Mouse (Mus musculus) macrophage (primary cell): Measurements from ENCODE around the gene Med21. TPM values are rescaled to one million over a fixed set of nuclear protein-coding genes. Genes with fewer than 3 reads are reported as not detected.

Experiments used
- H3K27ac ChIP-seq: fragments of 350-480 bp; formaldehyde crosslinking; 2 replicates; pipeline ENCODE4 v1.9.0; 2021
- H3K36me3 ChIP-seq: fragments of 350-480 bp; formaldehyde crosslinking; 2 replicates; pipeline ENCODE4 v1.9.0; 2021; ENCODE audit errors: inconsistent target
- H3K4me3 ChIP-seq: fragments of 350-480 bp; formaldehyde crosslinking; 2 replicates; pipeline ENCODE4 v1.9.0; 2021; ENCODE audit errors: inconsistent target
- H3K79me2 ChIP-seq: fragments of 350-480 bp; formaldehyde crosslinking; 2 replicates; pipeline ENCODE4 v1.9.0; 2021; ENCODE audit errors: inconsistent target
- WGBS: methylation state at CpG from one replicate; pipeline ENCODE4 v1.1.7; 2026; ENCODE audit warnings: inconsistent platforms; ENCODE audit not compliant: missing documents; 5-methylcytosine and 5-hydroxymethylcytosine counted together
- polyA plus RNA-seq: library from polyadenylated mRNA; stranded (reverse); fragments of 250-400 nt; gene quantifications from 3 replicates; pipeline ENCODE4 v1.2.4, GENCODE M21; 2018; ENCODE audit warnings: inconsistent platforms

Med21 gene
- polyA plus RNA-seq, 1 experiment from 2014 or later, result 35.8 TPM

- no peak overlapping the region for H3K4me3 ChIP-seq
- WGBS, result 92% methylated on average over 4 of the region's 4 CpGs
- no peak overlapping the region for H3K27ac ChIP-seq
- no peaks in the 10 kb centered on the region for H3K79me2 ChIP-seq
- H3K36me3 ChIP-seq, result no peaks in the 10 kb centered on the region
These were observed 41.5 kb downstream of the Med21 start for GRCm38 (mm10) chr6:146683881-146684280.

GRCm38 (mm10) chr6:146685781-146686308 is 43.5 kb downstream of the Med21 start:
- H3K4me3 ChIP-seq, result no peak overlapping the region

GRCm38 (mm10) chr6:146686463-146687196 is 44.3 kb downstream of the Med21 start:
- Histone ChIP-seq H3K79me2 (no peaks in the 10 kb centered on the region), H3K4me3 (no peak overlapping the region), H3K27ac (no peak overlapping the region), H3K36me3 (no peaks in the 10 kb centered on the region)
- 47% methylated on average over 5 of the region's 5 CpGs for WGBS

More at GRCm38 (mm10) chr6:146685781-146686308, 43.5 kb downstream of the Med21 start:
- WGBS, result 82% methylated on average over 17 of the region's 17 CpGs
- Histone ChIP-seq H3K79me2 (no peaks in the 10 kb centered on the region), H3K27ac (no peak overlapping the region), H3K36me3 (no peaks in the 10 kb centered on the region)

- WGBS, result 93% methylated on average over 7 of the region's 7 CpGs
- no peaks in the 10 kb centered on the region for H3K79me2 ChIP-seq
- H3K4me3 ChIP-seq, result no peak overlapping the region
- H3K36me3 ChIP-seq, result no peaks in the 10 kb centered on the region
- no peak overlapping the region for H3K27ac ChIP-seq
These were observed 45.7 kb downstream of the Med21 start for GRCm38 (mm10) chr6:146688010-146688409.

- WGBS, result 93% methylated on average over 5 of the region's 5 CpGs
- Histone ChIP-seq H3K4me3 (no peak overlapping the region), H3K27ac (no peak overlapping the region), H3K36me3 (no peaks in the 10 kb centered on the region), H3K79me2 (no peaks in the 10 kb centered on the region)
These were observed 46.5 kb downstream of the Med21 start for GRCm38 (mm10) chr6:146688861-146689260.

GRCm38 (mm10) chr6:146697767-146698166 is 55.4 kb downstream of the Med21 start:
- H3K4me3 ChIP-seq, result no peak overlapping the region
- WGBS, result 74% methylated on average over 5 of the region's 5 CpGs
- H3K79me2 ChIP-seq, result no peaks in the 10 kb centered on the region
- H3K36me3 ChIP-seq, result no peaks in the 10 kb centered on the region
- H3K27ac ChIP-seq, result no peak overlapping the region

- no peak overlapping the region for H3K4me3 ChIP-seq
- no peaks in the 10 kb centered on the region for H3K79me2 ChIP-seq
- no peak overlapping the region for H3K27ac ChIP-seq
- WGBS, result 88% methylated on average over 4 of the region's 4 CpGs
- no peaks in the 10 kb centered on the region for H3K36me3 ChIP-seq
These were observed 56.0 kb downstream of the Med21 start for GRCm38 (mm10) chr6:146698376-146698775.

Other genes with a start within 250 kb of the Med21 start
- 6.3 to 8.3 TPM (median 8.2 TPM) in 3 replicates for gene Itpr2, start 140.3 kb upstream of the Med21 start, polyA plus RNA-seq
- gene Fgfr1op2, start 65.3 kb upstream of the Med21 start, polyA plus RNA-seq, result 81.7 to 146 TPM (median 81.9 TPM) in 3 replicates
- 15.9 to 48.3 TPM (median 18.5 TPM) in 3 replicates for gene Ints13, start 64.7 kb upstream of the Med21 start, polyA plus RNA-seq
- 11.7 to 20.2 TPM (median 17.7 TPM) in 3 replicates for gene Tm7sf3, start 277 bp downstream of the Med21 start, polyA plus RNA-seq
- gene Stk38l, start 82.4 kb downstream of the Med21 start, polyA plus RNA-seq, result 2.7 to 4.0 TPM (median 3.3 TPM) in 3 replicates
- gene Arntl2, start 153.5 kb downstream of the Med21 start, polyA plus RNA-seq, result 0.07 to 0.25 TPM in 2 of 3 replicates, not detected in the other
- not detected in 3 replicates for gene Smco2, start 207.6 kb downstream of the Med21 start, polyA plus RNA-seq
- gene Ppfibp1, start 245.9 kb downstream of the Med21 start, polyA plus RNA-seq, result 23.9 to 52.2 TPM (median 31.5 TPM) in 3 replicates